7 mouse cellular contexts compared by ENCODE assay signal in genomic region chr6:24664867-24665458, GRCm38 (mm10). TPM values are rescaled to one million over a fixed set of nuclear protein-coding genes. Genes with fewer than 3 reads are reported as not detected.
DNase-seq lines count a peak whose midpoint lies in the region; ATAC-seq lines count a peak whose summit lies in the region.

Gene Wasl, minus strand, starts transcription at chr6:24665009.

- peak; percentile 98 for ATAC-seq in intestine, embryonic 16.5 days
- ATAC-seq in midbrain, embryonic 11.5 days (ENCODE audit: low FRiP score), result peak; percentile 99

- H3K36me3 ChIP-seq in intestine, embryonic 16.5 days (ENCODE audit: control insufficient read depth, insufficient read depth, low read length), result no peaks in the 10 kb centered on the region
- no peaks in the 10 kb centered on the region for H3K36me3 ChIP-seq in midbrain, embryonic 11.5 days (ENCODE audit: control insufficient read depth, insufficient read depth, low read length)

- peak within 1 kb of the TSS; percentile 93 for H3K4me3 ChIP-seq in intestine, embryonic 16.5 days (ENCODE audit: low read length)
- H3K4me3 ChIP-seq in midbrain, embryonic 11.5 days (ENCODE audit: low read depth, low read length), result peak within 1 kb of the TSS; percentile 94

- under 1% methylated on average over 60 of the region's 63 CpGs for WGBS in intestine, embryonic 16.5 days
- 0% methylated on average over 50 of the region's 63 CpGs for WGBS in midbrain, embryonic 11.5 days

- no peaks in the 10 kb centered on the region for H3K9me3 ChIP-seq in intestine, embryonic 16.5 days (ENCODE audit: control insufficient read depth, low read length)
- H3K9me3 ChIP-seq in midbrain, embryonic 11.5 days (ENCODE audit: control insufficient read depth, low read length), result no peaks in the 10 kb centered on the region

- H3K27ac ChIP-seq in intestine, embryonic 16.5 days (ENCODE audit: low read length), result peak within 1 kb of the TSS; percentile 97
- peak within 1 kb of the TSS; percentile 93 for H3K27ac ChIP-seq in midbrain, embryonic 11.5 days (ENCODE audit: low read depth, low read length)

- peak within 1 kb of the TSS; percentile 78 for H3K4me2 ChIP-seq in intestine, embryonic 16.5 days (ENCODE audit: low read depth, low read length)
- peak within 1 kb of the TSS; percentile 92 for H3K4me2 ChIP-seq in midbrain, embryonic 11.5 days

- peak; percentile 98 for DNase-seq in adrenal gland, adult 8-10 months
- DNase-seq in embryo, embryonic 9.5 days (ENCODE audit: extremely low spot score), result peak; percentile 99
- peak; percentile 97 to 98 for DNase-seq in gastrocnemius, postnatal 4 days (ENCODE audit: low spot score in 2 of 2)
- peak; percentile 99 to 100 for DNase-seq in left cerebral cortex, postnatal 36 days (ENCODE audit: low spot score in 2 of 2)
- peak; percentile 100 for DNase-seq in midbrain, embryonic 11.5 days (ENCODE audit: low spot score, missing footprints)
- DNase-seq in skeletal muscle tissue, adult 2 months (ENCODE audit: low read depth, low spot score), result peak; percentile 98

- peak within 1 kb of the TSS; percentile 97 for H3K9ac ChIP-seq in intestine, embryonic 16.5 days (ENCODE audit: low read depth, low read length)
- H3K9ac ChIP-seq in midbrain, embryonic 11.5 days (ENCODE audit: low read length), result peak within 1 kb of the TSS; percentile 97

- intact Hi-C loops in left cerebral cortex, postnatal 36 days (cut with DNase I), result loop anchor here (5.0 to 10.0 kb wide), 2 partner anchors 38 to 290 kb away; partner anchors contain the start of gene Tmem229a

- no peaks in the 10 kb centered on the region for H3K27me3 ChIP-seq in intestine, embryonic 16.5 days (replicated peaks; ENCODE audit: control insufficient read depth, insufficient read depth, low read length)
- H3K27me3 ChIP-seq in midbrain, embryonic 11.5 days (ENCODE audit: control insufficient read depth, insufficient read depth, low read length), result no peaks in the 10 kb centered on the region

- H3K4me1 ChIP-seq in intestine, embryonic 16.5 days (ENCODE audit: control insufficient read depth, insufficient read depth, low read length), result peaks cover 11% of the 10 kb centered on the region
- peaks cover 7% of the 10 kb centered on the region for H3K4me1 ChIP-seq in midbrain, embryonic 11.5 days (ENCODE audit: control insufficient read depth, insufficient read depth, low read length)

RNA-seq across cellular contexts. Expression of gene Wasl, which starts in this region (rescaled TPM):
- 10 to 100 TPM; 58.4 to 74.0 (median 63.4) TPM for total RNA-seq in adrenal gland, adult 8-10 months (2022)
- total RNA-seq in gastrocnemius, postnatal 4 days (2021), result 10 to 100 TPM; 33.1 to 38.7 TPM
- 76.6 and 85.0 TPM in 2 replicates for polyA plus RNA-seq in intestine, embryonic 16.5 days (2015; fragmentation: Nextera tagmentation; extraction: Ambion mirVana)
- total RNA-seq in left cerebral cortex, postnatal 36 days (2021), result 100 to 1,000 TPM; 123 to 129 TPM
- 47.0 and 50.7 TPM in 2 replicates for polyA plus RNA-seq in midbrain, embryonic 11.5 days (2014; fragmentation: Nextera tagmentation; extraction: Ambion mirVana)

Comparison
In these comparisons a context has a peak if more than half of its experiments do, and no peak if none do; other contexts are left out.
1. Peak in every context shown above with its lines: DNase-seq, ATAC-seq, H3K4me3 ChIP-seq and H3K27ac ChIP-seq.